ENCODE assay signal across 23 mouse cellular contexts in genomic region chr5:117879136-117879535, GRCm38 (mm10).
DNase-seq lines count a peak whose midpoint lies in the region; TF ChIP-seq lines count a peak whose summit lies in the region.
"Had no signal": no experiment of that assay in that cellular context is flagged by ENCODE, and none has a peak within 500 bp of the region (broad histone marks: within the 10 kb centered on the region; RNA-seq: fewer than 3 reads in every experiment).

No protein-coding gene starts in this region.

- no peaks in the 10 kb centered on the region for H3K27me3 ChIP-seq in testis, adult 2 months (ENCODE audit: control insufficient read depth, insufficient read depth, low read length)
- H3K27me3 ChIP-seq: CH12.LX, Patski had no signal

- no peak for DNase-seq in testis, postnatal 14 days (ENCODE audit: low spot score)
- DNase-seq in ES-CJ7 (ENCODE audit: low read depth, low spot score) (peak; percentile 49), R1 (ENCODE audit: low read depth, low spot score) (peak; percentile 55), ZHBTc4 (ENCODE audit: low read depth, low spot score) (peak; percentile 66)
- DNase-seq in adrenal gland, adult 8-10 months = no peak
- no peak for DNase-seq in layer of hippocampus, postnatal 10 days (ENCODE audit: low spot score in 2 of 2)
- DNase-seq in heart, postnatal 4 days = no peak
- DNase-seq: adrenal gland, adult 2 months; adrenal gland, postnatal 10 days; adrenal gland, postnatal 14 days; adrenal gland, postnatal 25 days; adrenal gland, postnatal 36 days; B cell, adult 2 months; cerebellum, adult 11 months; cerebellum, adult 11-12 months; cerebellum, adult 18-20 months; cerebellum, adult 2 months; cerebellum, adult 8-10 months; cerebellum, adult 9-10 months had no signal

- H3K4me1 ChIP-seq in testis, adult 2 months (ENCODE audit: control insufficient read depth, insufficient read depth, low read length) = peaks cover 3% of the 10 kb centered on the region

- TF ChIP-seq POLR2A in testis, adult 2 months (IDR thresholded peaks at IDR 0.05; ENCODE audit: control insufficient read depth, low read depth, low read length) = no peak

- no peak overlapping the region for H3K27ac ChIP-seq in testis, adult 2 months (ENCODE audit: control insufficient read depth, insufficient read depth, low read depth, low read length)

- peak overlapping the region; percentile 57 for H3K4me3 ChIP-seq in testis, adult 2 months (ENCODE audit: control insufficient read depth, low read depth, low read length)

- no peaks in the 10 kb centered on the region for H3K36me3 ChIP-seq in testis, adult 2 months (ENCODE audit: control insufficient read depth, insufficient read depth, low read length)
- H3K36me3 ChIP-seq: G1E had no signal

- TF ChIP-seq CTCF in testis, adult 2 months (IDR thresholded peaks at IDR 0.05; ENCODE audit: control insufficient read depth, insufficient read depth, insufficient replicate concordance, low read depth, low read length) = no peak

Comparison
In these comparisons a context has a peak if more than half of its experiments do, and no peak if none do; other contexts are left out.
1. DNase-seq: peak in ES-CJ7 (single experiment), R1 (single experiment) and ZHBTc4 (single experiment); none in testis, postnatal 14 days (single experiment), adrenal gland, adult 8-10 months (single experiment), layer of hippocampus, postnatal 10 days (0 of 2) and heart, postnatal 4 days (single experiment).